Mouse (Mus musculus) midbrain, postnatal 0 days (tissue): ENCODE results near the gene Zyg11b. TPM values are rescaled to one million over a fixed set of nuclear protein-coding genes. Genes with fewer than 3 reads are reported as not detected.

Experiments
- ATAC-seq: fragments of 200-750 bp; cut with Nextera tagmentation; 2 replicates; pipeline ENCODE4 v1.8.0; 2017; ENCODE audit warnings: moderate number of reproducible peaks, mild to moderate bottlenecking, moderate TSS enrichment, moderate library complexity; ENCODE audit not compliant: low FRiP score
- DNase-seq: peaks from one replicate; pipeline ENCODE4 v3.0.0-alpha.2; 2015; ENCODE audit warnings: low spot score
- H3K27ac ChIP-seq: fragments of 300-500 bp; sonication (generic); 2 replicates; pipeline ENCODE4 v1.5.1; 2014; ENCODE audit warnings: low read depth, mild to moderate bottlenecking, low read length, mixed read lengths
- H3K27me3 ChIP-seq: fragments of 300-500 bp; sonication (generic); 2 replicates; pipeline ENCODE4 v1.6.1; 2014; ENCODE audit warnings: low read length, control low read depth, mixed read lengths; ENCODE audit not compliant: insufficient read depth
- H3K36me3 ChIP-seq: fragments of 300-500 bp; sonication (generic); 2 replicates; pipeline ENCODE4 v1.6.1; 2014; ENCODE audit warnings: low read length, control low read depth, mixed read lengths; ENCODE audit not compliant: insufficient read depth
- H3K4me1 ChIP-seq: fragments of 300-500 bp; sonication (generic); 2 replicates; pipeline ENCODE4 v1.6.1; 2014; ENCODE audit warnings: mild to moderate bottlenecking, control low read depth, antibody characterized with exemption, low read length, mixed read lengths; ENCODE audit not compliant: insufficient read depth
- H3K4me2 ChIP-seq: fragments of 300-500 bp; sonication (generic); 2 replicates; pipeline ENCODE4 v1.6.1; 2014; ENCODE audit warnings: low read depth, mild to moderate bottlenecking, low read length, mixed read lengths; ENCODE audit not compliant: poor library complexity, severe bottlenecking
- H3K4me3 ChIP-seq: fragments of 300-500 bp; sonication (generic); 2 replicates; pipeline ENCODE4 v1.5.1; 2014; ENCODE audit warnings: low read depth, mild to moderate bottlenecking, low read length, moderate library complexity
- H3K9ac ChIP-seq: fragments of 300-500 bp; sonication (generic); replicated peaks from 2 replicates; pipeline ENCODE4 v1.6.1; 2014; ENCODE audit warnings: mild to moderate bottlenecking, low read length, moderate library complexity, mixed read lengths; ENCODE audit not compliant: poor library complexity, severe bottlenecking
- H3K9me3 ChIP-seq: fragments of 300-500 bp; sonication (generic); 2 replicates; pipeline ENCODE4 v1.6.1; 2016; ENCODE audit warnings: low read length, control low read depth
- CTCF ChIP-seq: IDR thresholded peaks from 2 replicates; pipeline ENCODE4 v1.5.1; 2016; ENCODE audit warnings: antibody characterized with exemption, mild to moderate bottlenecking
- WGBS: fragments of 180-500 bp; shearing (Covaris S2); extraction: QIAGEN DNeasy Blood & Tissue Kit; methylation state at CpG from one replicate; pipeline ENCODE4 v1.1.7; 2014; 5-methylcytosine and 5-hydroxymethylcytosine counted together
- polyA plus RNA-seq: library from polyadenylated mRNA; unstranded; fragments of >200 nt; fragmentation: Nextera tagmentation; extraction: Ambion mirVana; gene quantifications from 2 replicates; pipeline ENCODE4 v1.2.1, GENCODE M21; 2015
- total RNA-seq: library from RNA; depleted of rRNA; stranded (reverse); fragments of >200 nt; gene quantifications from 2 replicates; pipeline ENCODE4 v1.2.3, GENCODE M21; 2014; rRNA removed

Zyg11b gene
- total and polyA plus RNA-seq, 2 experiments from 2014 or later: 26.0 to 131 TPM

DNA sequence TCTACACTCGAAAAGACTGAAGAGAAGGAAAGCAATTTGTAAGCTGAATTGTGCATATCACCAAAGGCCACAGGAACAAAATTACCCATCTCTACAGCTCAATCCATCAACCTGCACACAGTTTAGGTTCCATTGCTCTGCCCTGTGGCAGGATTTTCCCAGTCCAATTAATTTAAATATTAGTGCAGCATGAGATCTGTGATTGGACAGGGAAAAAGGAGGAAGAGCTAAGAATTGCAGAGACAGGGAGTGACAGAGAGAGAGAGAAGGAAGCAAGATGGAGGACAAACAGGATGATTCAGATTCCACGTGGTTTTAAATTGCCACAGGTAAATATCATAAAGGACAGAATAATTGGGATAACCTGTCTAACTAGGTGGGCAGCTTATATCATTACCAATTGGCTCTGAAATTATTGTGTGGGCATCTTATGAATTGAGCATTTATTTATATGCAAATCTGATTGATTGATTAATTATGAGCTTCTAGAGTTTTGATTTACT, 108.0 kb downstream of the Zyg11b start:
- H3K4me1 ChIP-seq: no peaks in the 10 kb centered on the region
- DNase-seq (peak; percentile 3), ATAC-seq (no peak)
- no peak overlapping the region for H3K27ac ChIP-seq
- no peaks in the 10 kb centered on the region for H3K27me3 ChIP-seq
- H3K4me2 ChIP-seq: no peak overlapping the region
- no peaks in the 10 kb centered on the region for H3K9me3 ChIP-seq
- no peak for TF ChIP-seq CTCF
- no peak overlapping the region for H3K4me3 ChIP-seq
- H3K36me3 ChIP-seq: no peaks in the 10 kb centered on the region
- WGBS: 65% methylated on average over 2 of the region's 2 CpGs
- H3K9ac ChIP-seq: no peak overlapping the region

DNA sequence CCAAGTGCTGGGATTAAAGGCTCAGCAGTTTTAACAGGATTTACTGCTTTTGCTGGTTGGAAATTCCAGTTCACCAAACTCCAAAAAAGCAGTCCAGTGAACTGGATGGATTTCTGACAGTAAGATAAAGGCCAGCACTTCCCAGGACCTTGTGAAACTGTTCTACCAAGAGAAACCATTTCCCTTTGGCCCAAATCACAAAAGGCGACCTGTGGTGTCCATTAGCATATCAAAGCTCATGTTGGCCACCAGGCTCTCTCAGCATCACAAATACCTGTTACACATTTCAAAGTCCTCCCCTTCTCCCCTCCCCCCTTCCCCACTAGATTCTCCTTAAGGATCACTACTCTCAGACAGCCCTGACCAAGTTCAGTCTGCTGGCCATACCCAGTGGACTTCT, 118.6 kb downstream of the Zyg11b start:
- Histone ChIP-seq H3K27ac (no peak overlapping the region), H3K9ac (no peak overlapping the region), H3K27me3 (no peaks in the 10 kb centered on the region), H3K36me3 (no peaks in the 10 kb centered on the region), H3K9me3 (no peaks in the 10 kb centered on the region), H3K4me3 (no peak overlapping the region), H3K4me1 (no peaks in the 10 kb centered on the region), H3K4me2 (no peak overlapping the region)
- TF ChIP-seq CTCF: no peak
- no peak for ATAC-seq
- DNase-seq: no peak
- 33% methylated on average over 1 of the region's 1 CpGs for WGBS

Other genes with a start within 250 kb of the Zyg11b start
- gene Podn, start 204.7 kb downstream of the Zyg11b start, total RNA-seq: 2.5 and 5.7 TPM in 2 replicates
- 0.82 and 1.5 TPM in 2 replicates for gene Podn, start 204.7 kb downstream of the Zyg11b start, polyA plus RNA-seq
- gene Scp2, start 156.1 kb downstream of the Zyg11b start, total RNA-seq: 103 and 133 TPM in 2 replicates
- gene Scp2, start 156.1 kb downstream of the Zyg11b start, polyA plus RNA-seq: 202 and 220 TPM in 2 replicates
- 12.1 and 32.1 TPM in 2 replicates for gene Echdc2, start 135.7 kb downstream of the Zyg11b start, total RNA-seq
- 9.8 and 10.6 TPM in 2 replicates for gene Echdc2, start 135.7 kb downstream of the Zyg11b start, polyA plus RNA-seq
- 0.47 TPM in 1 of 2 replicates, not detected in the other for gene Zyg11a, start 83.0 kb downstream of the Zyg11b start, total RNA-seq
- 0.09 TPM in 1 of 2 replicates, not detected in the other for gene Zyg11a, start 83.0 kb downstream of the Zyg11b start, polyA plus RNA-seq
- 16.8 and 59.5 TPM in 2 replicates for gene Coa7, start 27.0 kb upstream of the Zyg11b start, total RNA-seq
- 59.6 and 63.2 TPM in 2 replicates for gene Coa7, start 27.0 kb upstream of the Zyg11b start, polyA plus RNA-seq
- 0.49 and 5.5 TPM in 2 replicates for gene Shisal2a, start 82.3 kb upstream of the Zyg11b start, total RNA-seq
- 12.6 and 15.5 TPM in 2 replicates for gene Shisal2a, start 82.3 kb upstream of the Zyg11b start, polyA plus RNA-seq
- gene Gpx7, start 105.9 kb upstream of the Zyg11b start, total RNA-seq: 27.7 and 52.2 TPM in 2 replicates
- 35.1 and 37.5 TPM in 2 replicates for gene Gpx7, start 105.9 kb upstream of the Zyg11b start, polyA plus RNA-seq
- 52.2 and 96.4 TPM in 2 replicates for gene Tut4, start 158.3 kb upstream of the Zyg11b start, total RNA-seq
- gene Tut4, start 158.3 kb upstream of the Zyg11b start, polyA plus RNA-seq: 36.4 and 45.7 TPM in 2 replicates